ENCODE assay signal across 18 mouse cellular contexts in the genomic region with DNA sequence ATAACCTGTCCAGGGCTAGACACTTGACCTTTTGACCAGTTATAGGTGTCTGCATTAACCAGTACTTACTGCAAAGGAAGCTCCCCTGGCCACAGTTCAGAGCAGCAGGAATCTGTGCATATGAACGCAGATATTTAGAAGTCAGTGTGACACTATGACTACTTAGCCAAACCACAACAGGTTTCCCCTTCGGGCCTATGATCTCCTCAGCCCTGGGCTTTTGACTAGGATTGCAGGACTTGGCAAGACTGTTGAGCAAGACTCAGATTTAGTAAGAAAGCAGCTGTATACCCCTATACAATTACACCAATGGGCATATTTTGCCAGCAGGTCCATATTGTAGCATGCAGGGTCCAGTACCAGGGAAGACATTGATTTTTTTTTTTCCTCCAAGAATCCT. TPM values are rescaled to one million over a fixed set of nuclear protein-coding genes. Genes with fewer than 3 reads are reported as not detected.
A peak's percentile ranks its signal among the peaks of the same experiment; 100 is the strongest.
DNase-seq lines count a peak whose midpoint lies in the region; ATAC-seq lines count a peak whose summit lies in the region.
"Had no signal": no experiment of that assay in that cellular context is flagged by ENCODE, and none has a peak within 500 bp of the region (broad histone marks: within the 10 kb centered on the region; RNA-seq: fewer than 3 reads in every experiment).

No protein-coding gene starts in this region.

- no peaks in the 10 kb centered on the region for H3K27me3 ChIP-seq in heart, embryonic 11.5 days (ENCODE audit: control insufficient read depth, insufficient read depth, low read length)
- H3K27me3 ChIP-seq in neural tube, embryonic 14.5 days (ENCODE audit: control insufficient read depth, insufficient read depth, low read length) = no peaks in the 10 kb centered on the region
- no peaks in the 10 kb centered on the region for H3K27me3 ChIP-seq in neural tube, embryonic 15.5 days (replicated peaks)
- H3K27me3 ChIP-seq: embryonic facial prominence, embryonic 13.5 days; forebrain, embryonic 12.5 days; forebrain, embryonic 15.5 days; hindbrain, embryonic 13.5 days had no signal

- intact Hi-C loops in heart, postnatal 36 days (cut with DNase I) = loop anchor here (1.0 kb wide), 1 partner anchor 173 kb away; no protein-coding TSS in a partner anchor

- ATAC-seq in heart, embryonic 11.5 days (replicated peaks; ENCODE audit: insufficient number of reproducible peaks, low FRiP score, low TSS enrichment) = 0 out of 2 replicates have a peak, but pooled peaks have one; percentile 18
- ATAC-seq in neural tube, embryonic 14.5 days (ENCODE audit: low read depth) = 0 out of 2 replicates have a peak, but pooled peaks have one; percentile 41
- no peak for ATAC-seq in neural tube, embryonic 15.5 days (ENCODE audit: low FRiP score)
- 0 out of 2 replicates have a peak, but pooled peaks have one; percentile 10 for ATAC-seq in megakaryocyte progenitor cell, adult 5-6 weeks (replicated peaks; ENCODE audit: poor library complexity)
- ATAC-seq: activated CD4-positive, CD25-positive, alpha-beta regulatory T cell, adult 4 months had no signal

- no peak overlapping the region for H3K27ac ChIP-seq in heart, embryonic 11.5 days (ENCODE audit: low read depth, low read length)
- no peak overlapping the region for H3K27ac ChIP-seq in neural tube, embryonic 14.5 days (ENCODE audit: low read depth, low read length)
- no peak overlapping the region for H3K27ac ChIP-seq in neural tube, embryonic 15.5 days (replicated peaks)
- H3K27ac ChIP-seq: embryonic facial prominence, embryonic 10.5 days; embryonic facial prominence, embryonic 13.5 days; forebrain, embryonic 12.5 days; forebrain, embryonic 15.5 days; heart, adult 2 months; heart, embryonic 10.5 days; hindbrain, embryonic 10.5 days; hindbrain, embryonic 13.5 days had no signal

- H3K9me3 ChIP-seq in heart, embryonic 11.5 days (replicated peaks; ENCODE audit: control insufficient read depth, low read length) = no peaks in the 10 kb centered on the region
- no peaks in the 10 kb centered on the region for H3K9me3 ChIP-seq in neural tube, embryonic 14.5 days (ENCODE audit: control insufficient read depth, low read length)
- H3K9me3 ChIP-seq in neural tube, embryonic 15.5 days (replicated peaks) = no peaks in the 10 kb centered on the region
- H3K9me3 ChIP-seq: embryonic facial prominence, embryonic 10.5 days; embryonic facial prominence, embryonic 13.5 days; forebrain, embryonic 12.5 days; forebrain, embryonic 15.5 days; heart, embryonic 10.5 days; hindbrain, embryonic 10.5 days; hindbrain, embryonic 13.5 days had no signal

- no peaks in the 10 kb centered on the region for H3K4me1 ChIP-seq in heart, embryonic 11.5 days (ENCODE audit: control insufficient read depth, insufficient read depth, low read length)
- no peaks in the 10 kb centered on the region for H3K4me1 ChIP-seq in neural tube, embryonic 14.5 days (ENCODE audit: control insufficient read depth, insufficient read depth, low read length)
- H3K4me1 ChIP-seq in neural tube, embryonic 15.5 days = no peaks in the 10 kb centered on the region
- H3K4me1 ChIP-seq: embryonic facial prominence, embryonic 10.5 days; forebrain, embryonic 12.5 days; forebrain, embryonic 15.5 days; heart, embryonic 10.5 days; hindbrain, embryonic 10.5 days; hindbrain, embryonic 13.5 days had no signal

- H3K9ac ChIP-seq in heart, embryonic 11.5 days (ENCODE audit: low read depth, low read length) = no peak overlapping the region
- H3K9ac ChIP-seq in neural tube, embryonic 14.5 days (replicated peaks; ENCODE audit: low read depth, low read length) = no peak overlapping the region
- no peak overlapping the region for H3K9ac ChIP-seq in neural tube, embryonic 15.5 days (replicated peaks)
- H3K9ac ChIP-seq: embryonic facial prominence, embryonic 13.5 days; forebrain, embryonic 12.5 days; forebrain, embryonic 15.5 days; hindbrain, embryonic 13.5 days had no signal

- 69% methylated on average over 2 of the region's 2 CpGs for WGBS in heart, embryonic 11.5 days (ENCODE audit: insufficient replicate concordance)
- 89% methylated on average over 2 of the region's 2 CpGs for WGBS in neural tube, embryonic 14.5 days
- 88% methylated on average over 2 of the region's 2 CpGs for WGBS in neural tube, embryonic 15.5 days

- no peak overlapping the region for H3K4me2 ChIP-seq in heart, embryonic 11.5 days
- H3K4me2 ChIP-seq in neural tube, embryonic 14.5 days (ENCODE audit: low read depth, low read length) = no peak overlapping the region
- no peak overlapping the region for H3K4me2 ChIP-seq in neural tube, embryonic 15.5 days
- H3K4me2 ChIP-seq: embryonic facial prominence, embryonic 13.5 days; forebrain, embryonic 12.5 days; forebrain, embryonic 15.5 days; hindbrain, embryonic 13.5 days had no signal

- no peak overlapping the region for H3K4me3 ChIP-seq in heart, embryonic 11.5 days (ENCODE audit: low read depth, low read length)
- no peak overlapping the region for H3K4me3 ChIP-seq in neural tube, embryonic 14.5 days (ENCODE audit: low read depth, low read length)
- H3K4me3 ChIP-seq in neural tube, embryonic 15.5 days (replicated peaks) = no peak overlapping the region
- H3K4me3 ChIP-seq: embryonic facial prominence, embryonic 10.5 days; embryonic facial prominence, embryonic 13.5 days; erythroblast, embryonic 14.5 days; forebrain, embryonic 12.5 days; forebrain, embryonic 15.5 days; heart, adult 2 months; heart, embryonic 10.5 days; hindbrain, embryonic 10.5 days; hindbrain, embryonic 13.5 days had no signal

- no peaks in the 10 kb centered on the region for H3K36me3 ChIP-seq in heart, embryonic 11.5 days (ENCODE audit: control insufficient read depth, insufficient read depth, low read length)
- H3K36me3 ChIP-seq in neural tube, embryonic 14.5 days (ENCODE audit: control insufficient read depth, insufficient read depth, low read length) = no peaks in the 10 kb centered on the region
- H3K36me3 ChIP-seq in neural tube, embryonic 15.5 days = no peaks in the 10 kb centered on the region
- H3K36me3 ChIP-seq: embryonic facial prominence, embryonic 10.5 days; embryonic facial prominence, embryonic 13.5 days; forebrain, embryonic 12.5 days; forebrain, embryonic 15.5 days; heart, embryonic 10.5 days; hindbrain, embryonic 10.5 days; hindbrain, embryonic 13.5 days had no signal

- DNase-seq in heart, postnatal 36 days = no peak
- DNase-seq in lung, postnatal 25 days (ENCODE audit: low spot score) = no peak
- DNase-seq in ovary, postnatal 14 days (ENCODE audit: low spot score) = no peak

RNA-seq across cellular contexts. Expression of gene Proser2, which starts 38.5 kb away (rescaled TPM):
- 11.2 and 12.0 TPM in 2 replicates for polyA plus RNA-seq in heart, embryonic 11.5 days (2014; fragmentation: Nextera tagmentation; extraction: Ambion mirVana)
- 10 to 100 TPM; 12.0 to 21.3 TPM for total RNA-seq in heart, postnatal 36 days (2021)
- 7.3 and 10.9 TPM in 2 replicates for polyA plus RNA-seq in neural tube, embryonic 14.5 days (2014; fragmentation: Nextera tagmentation; extraction: Ambion mirVana)
- 14.5 and 18.8 TPM in 2 replicates for polyA plus RNA-seq in neural tube, embryonic 15.5 days (2015; fragmentation: Nextera tagmentation; extraction: Ambion mirVana)
- total RNA-seq in megakaryocyte progenitor cell, adult 5-6 weeks (2015) = 0.15 TPM in 1 of 2 replicates, not detected in the other
- not detected in 2 replicates for total RNA-seq in megakaryocyte progenitor cell, adult 5-6 weeks (2017)
- polyA plus RNA-seq: activated CD4-positive, CD25-positive, alpha-beta regulatory T cell, adult 4 months had no signal

RNA-seq across cellular contexts. Expression of gene Echdc3, which starts 44.3 kb away (rescaled TPM):
- polyA plus RNA-seq in heart, embryonic 11.5 days (2014; fragmentation: Nextera tagmentation; extraction: Ambion mirVana) = 6.7 and 8.8 TPM in 2 replicates
- 10 to 100 TPM; 23.5 to 26.2 TPM for total RNA-seq in heart, postnatal 36 days (2021)
- polyA plus RNA-seq in neural tube, embryonic 14.5 days (2014; fragmentation: Nextera tagmentation; extraction: Ambion mirVana) = 0.39 and 0.80 TPM in 2 replicates
- polyA plus RNA-seq in neural tube, embryonic 15.5 days (2015; fragmentation: Nextera tagmentation; extraction: Ambion mirVana) = 1.3 and 3.2 TPM in 2 replicates
- total RNA-seq in megakaryocyte progenitor cell, adult 5-6 weeks (2015) = 1.2 and 2.4 TPM in 2 replicates
- 0.41 and 1.5 TPM in 2 replicates for total RNA-seq in megakaryocyte progenitor cell, adult 5-6 weeks (2017)
- polyA plus RNA-seq: activated CD4-positive, CD25-positive, alpha-beta regulatory T cell, adult 4 months; CD4-positive, CD25-positive, alpha-beta regulatory T cell, adult 4 months had no signal
